Mouse (Mus musculus): ENCODE measurements around the gene Sele.
"Not testable (repeated sequence)": the region's sequence is repeated elsewhere in the genome, so short reads cannot be mapped to it uniquely, and the experiment has no call there.

DNA sequence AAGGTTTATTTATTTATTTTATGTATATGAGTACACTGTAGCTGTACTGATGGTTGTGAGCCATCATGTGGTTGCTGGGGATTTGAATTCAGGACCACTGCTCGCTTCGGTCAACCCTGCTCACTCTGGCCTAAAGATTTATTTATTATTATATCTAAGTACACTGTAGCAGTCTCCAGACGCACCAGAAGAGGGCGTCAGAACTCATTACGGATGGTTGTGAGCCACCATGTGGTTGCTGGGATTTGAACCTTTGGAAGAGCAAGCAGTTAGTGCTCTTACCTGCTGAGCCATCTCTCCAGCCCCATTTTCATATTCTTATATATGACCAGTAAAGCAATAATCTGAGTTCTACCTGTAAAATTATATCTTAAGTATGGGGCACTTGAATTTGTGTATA lies 25.9 kb upstream of the Sele start:
- peak in 2 of 3 experiments; percentile 9 to 23; a peak in 1 of 6 replicates for TF ChIP-seq CTCF (IDR thresholded peaks at IDR 0.05 in 2 of 3, conservative IDR thresholded peaks at IDR 0.05 in 1 of 3; ENCODE audit: control insufficient read depth in 1 of 3, insufficient read depth in 1 of 3, low read depth in 2 of 3, low read length in 3 of 3, poor library complexity in 1 of 3, severe bottlenecking in 1 of 3)
- not testable (repeated sequence) for TF ChIP-seq HCFC1 (IDR thresholded peaks at IDR 0.05; ENCODE audit: low read depth, low read length); MAX (IDR thresholded peaks at IDR 0.05; ENCODE audit: low read length); GATA1 (IDR thresholded peaks at IDR 0.05; ENCODE audit: low read depth, low read length); POLR2A (IDR thresholded peaks at IDR 0.05; ENCODE audit: control insufficient read depth in 1 of 2, insufficient read depth in 1 of 2, low read depth in 1 of 2, low read length in 2 of 2, poor library complexity in 1 of 2)
